Mouse (Mus musculus): ENCODE results near the gene Ralgps2.

Gene Ralgps2

GRCm38 (mm10) chr1:156891561-156891960 is 47.9 kb downstream of the Ralgps2 start:
- DNase-seq: no peak

DNA sequence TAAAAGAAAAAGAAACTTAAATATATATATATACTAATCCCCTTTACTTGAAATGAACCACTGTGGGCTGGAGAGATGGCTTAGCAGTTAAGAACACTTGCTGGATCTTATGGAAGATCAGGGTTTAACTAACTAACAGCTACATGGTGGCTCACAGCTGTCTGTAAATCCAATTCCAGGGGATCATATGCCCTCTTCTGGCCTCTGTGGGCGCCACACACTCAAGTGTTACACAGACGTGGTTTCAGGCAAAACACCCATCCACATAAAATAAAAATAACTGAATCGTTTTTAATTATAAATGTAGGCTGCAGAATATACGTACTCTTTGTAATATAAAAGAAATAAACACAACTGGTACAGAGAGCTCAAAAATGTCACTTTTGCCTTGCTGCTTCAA is 50.6 kb downstream of the Ralgps2 start:
- no peak for DNase-seq

- no peak for DNase-seq
Observed at GRCm38 (mm10) chr1:156885879-156886278, 53.5 kb downstream of the Ralgps2 start.

- DNase-seq: no peak
Observed at GRCm38 (mm10) chr1:156884782-156885181, 54.6 kb downstream of the Ralgps2 start.

- DNase-seq: no peak
Observed at GRCm38 (mm10) chr1:156870616-156871015, 68.8 kb downstream of the Ralgps2 start.

- no peak for DNase-seq
Observed at GRCm38 (mm10) chr1:156870028-156870427, 69.4 kb downstream of the Ralgps2 start.

- DNase-seq: peak; percentile 47
Observed at GRCm38 (mm10) chr1:156864240-156864639, 75.2 kb downstream of the Ralgps2 start.

GRCm38 (mm10) chr1:156863726-156864125 is 75.7 kb downstream of the Ralgps2 start:
- no peak for DNase-seq

- no peak for DNase-seq
Observed at GRCm38 (mm10) chr1:156861475-156862043, 77.9 kb downstream of the Ralgps2 start.

DNA sequence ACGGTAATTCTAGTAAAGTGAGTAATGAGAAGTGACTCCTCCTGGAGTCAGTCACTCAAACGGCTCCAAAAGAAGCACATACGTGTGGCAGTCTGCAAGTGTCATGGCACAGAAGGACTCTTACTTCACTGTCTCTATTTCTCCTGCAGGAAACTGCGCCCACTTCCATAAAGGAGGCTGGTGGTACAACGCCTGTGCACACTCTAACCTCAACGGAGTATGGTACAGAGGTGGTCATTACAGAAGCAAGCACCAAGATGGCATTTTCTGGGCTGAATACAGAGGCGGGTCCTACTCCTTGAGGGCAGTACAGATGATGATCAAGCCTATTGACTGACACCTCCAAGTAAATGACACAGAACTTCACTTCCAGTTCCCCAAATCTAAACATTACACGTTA is 79.2 kb downstream of the Ralgps2 start:
- no peak for DNase-seq

DNA sequence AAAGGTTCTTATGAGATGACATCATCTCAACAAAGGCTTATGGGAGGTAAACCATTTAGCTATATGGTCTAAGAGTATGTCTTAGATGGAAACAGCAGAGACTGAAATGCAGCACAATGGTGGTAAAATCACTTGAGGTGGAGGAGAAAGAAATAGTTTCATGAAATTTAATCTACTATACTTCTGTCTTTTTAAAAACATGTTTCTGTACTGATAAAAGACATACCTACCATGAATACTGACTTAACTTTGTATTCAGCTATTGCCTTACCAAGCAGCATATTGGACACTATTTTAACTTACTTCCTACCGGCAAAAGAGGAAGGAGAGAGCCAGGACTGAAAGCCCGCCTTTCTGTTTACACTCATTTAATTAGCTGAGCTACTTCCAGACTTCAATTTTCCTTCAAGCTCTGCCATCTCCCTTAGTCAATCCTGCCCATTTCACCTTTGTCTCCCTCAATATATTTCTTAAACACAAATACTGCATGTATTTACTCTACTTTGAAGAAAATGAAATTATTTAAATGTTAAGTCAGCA is 79.6 kb downstream of the Ralgps2 start:
- no peak for DNase-seq

- no peak for DNase-seq
Observed at GRCm38 (mm10) chr1:156859156-156859555, 80.3 kb downstream of the Ralgps2 start.

DNA sequence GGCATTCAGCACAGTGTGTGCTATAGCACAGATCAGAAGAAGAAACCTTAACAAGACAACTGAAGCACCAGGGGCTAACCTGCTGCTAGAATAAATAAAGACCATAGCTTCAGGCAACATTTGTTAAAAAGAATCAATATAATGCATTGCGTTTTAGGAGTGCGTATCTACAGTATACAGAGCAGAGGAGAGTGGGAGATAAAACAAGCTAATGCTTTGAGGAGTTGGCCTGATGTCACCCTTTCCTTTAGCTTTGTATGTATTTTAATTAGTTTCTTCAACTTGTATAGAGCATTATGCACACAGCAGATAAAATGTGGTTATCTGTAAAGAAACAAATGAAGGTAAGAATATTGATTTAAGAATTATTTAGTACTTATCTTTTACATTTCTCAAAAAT is 82.8 kb downstream of the Ralgps2 start:
- DNase-seq: no peak

GRCm38 (mm10) chr1:156854558-156854957 is 84.9 kb downstream of the Ralgps2 start:
- no peak for DNase-seq

DNA sequence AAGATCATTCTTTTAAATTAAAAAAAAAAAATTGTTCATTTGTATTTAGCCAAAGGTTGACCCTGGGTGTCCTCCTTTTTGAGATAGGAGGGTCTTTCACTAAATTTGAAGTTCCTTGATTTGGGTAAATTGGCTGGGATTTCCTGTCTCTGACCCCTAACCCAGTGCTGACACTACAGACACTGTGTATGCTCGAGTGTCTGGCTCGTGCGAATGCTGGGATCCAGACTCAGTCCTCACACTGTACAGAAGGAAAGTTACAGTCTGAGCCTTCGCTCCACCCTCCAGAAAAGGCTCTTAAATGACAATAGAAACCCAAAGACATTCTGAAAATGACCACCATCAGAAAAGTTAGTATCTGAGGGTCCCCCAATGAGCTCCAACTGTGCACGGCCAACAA is 86.6 kb downstream of the Ralgps2 start:
- no peak for DNase-seq

DNA sequence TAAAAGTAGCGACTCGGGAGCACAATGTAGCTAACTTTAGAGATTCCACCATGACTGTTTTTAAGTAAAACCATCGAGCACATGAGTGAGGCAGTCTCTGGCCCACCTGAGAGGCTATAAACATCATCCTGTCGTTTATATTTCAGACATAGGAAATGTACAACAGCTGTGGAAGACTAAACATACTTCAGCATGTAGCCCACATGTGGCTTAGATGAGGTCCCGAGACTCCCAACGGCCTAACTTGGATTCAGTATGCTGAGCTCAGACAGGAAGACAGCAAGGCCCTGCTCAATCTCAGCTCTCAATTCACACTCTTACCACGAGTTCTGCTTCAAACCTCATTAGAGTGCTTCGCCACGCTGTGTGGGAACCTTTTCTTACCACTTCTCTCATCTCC is 87.0 kb downstream of the Ralgps2 start:
- peak; percentile 14 for DNase-seq

GRCm38 (mm10) chr1:156847098-156847497 is 92.3 kb downstream of the Ralgps2 start:
- DNase-seq: no peak

DNA sequence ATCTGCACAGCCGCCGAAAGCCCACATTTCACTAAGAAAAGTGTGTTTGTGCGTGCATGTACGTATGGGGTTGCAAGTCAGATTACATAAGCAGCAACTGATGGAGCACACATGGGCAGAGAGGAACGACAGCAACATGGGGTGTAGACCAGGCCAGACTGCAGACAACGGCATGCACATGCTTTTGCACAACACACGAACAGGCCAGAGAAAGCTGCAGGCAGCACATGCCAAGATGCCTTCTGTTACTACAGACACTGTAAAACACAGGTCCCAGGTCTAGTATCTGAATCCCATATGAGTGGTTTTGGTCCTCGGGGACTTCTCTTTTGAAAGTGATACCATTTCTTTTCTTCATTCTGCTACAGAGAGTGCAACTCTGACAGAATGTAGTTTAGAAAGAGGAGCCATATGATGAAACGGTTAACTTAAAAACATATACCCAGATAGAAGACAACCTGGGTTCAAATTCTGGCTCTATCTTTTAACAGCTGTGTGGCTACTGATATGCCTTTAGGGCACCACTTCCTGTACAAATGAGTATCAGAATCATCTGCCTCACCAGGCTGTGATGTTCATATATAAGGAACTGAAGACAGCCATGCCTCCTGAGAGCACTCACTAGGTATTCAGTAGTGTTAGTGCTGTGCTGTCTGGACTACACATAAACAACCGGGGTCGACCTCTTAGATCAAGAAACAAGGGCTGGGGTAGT is 97.6 kb downstream of the Ralgps2 start:
- DNase-seq: peak; percentile 30

DNA sequence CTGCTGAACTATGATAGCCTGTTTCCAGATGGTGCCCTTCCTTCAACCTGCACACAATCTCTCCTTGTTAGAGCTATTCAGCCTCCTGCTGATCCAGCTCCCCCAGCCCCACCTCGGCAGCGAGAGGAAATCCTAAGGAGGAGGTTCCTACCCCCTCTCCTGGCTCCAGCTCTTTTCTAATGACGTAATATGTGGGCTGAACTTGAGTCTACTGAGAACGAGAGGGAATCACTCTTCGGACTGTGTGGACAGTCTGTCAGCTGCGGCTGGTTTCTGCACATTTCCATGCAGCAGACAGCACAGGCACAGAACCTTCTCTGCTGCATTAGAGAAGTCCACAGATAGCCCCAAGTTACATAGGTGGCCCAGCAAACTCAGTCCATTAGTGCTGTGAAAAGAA is 100.7 kb downstream of the Ralgps2 start:
- DNase-seq: peak; percentile 35

DNA sequence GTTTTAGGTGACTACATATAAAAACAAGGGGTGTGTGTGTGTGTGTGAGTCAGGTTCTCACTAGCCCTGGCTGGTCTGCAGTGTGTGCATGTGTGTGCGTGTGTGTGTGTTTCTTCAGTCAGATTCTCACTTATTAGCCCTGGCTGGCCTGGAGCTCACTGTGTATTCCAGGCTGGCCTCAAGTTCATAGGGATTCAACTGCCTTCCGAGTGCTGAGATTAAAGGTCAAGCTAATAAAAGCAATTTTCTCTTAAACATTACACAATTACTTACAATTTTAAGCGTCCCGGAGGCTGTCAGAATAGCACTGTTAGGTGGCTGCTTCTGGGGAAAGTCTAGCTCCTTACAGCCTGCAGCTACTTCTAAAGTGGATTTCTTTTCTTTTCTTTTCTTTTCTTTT is 101.2 kb downstream of the Ralgps2 start, which contains the start of gene Angptl1:
Gene Angptl1 (plus strand): TSS at position 386 of the 400 bp plus-strand sequence.
- no peak for DNase-seq

GRCm38 (mm10) chr1:156819236-156819635 is 120.2 kb downstream of the Ralgps2 start:
- no peak for DNase-seq

DNA sequence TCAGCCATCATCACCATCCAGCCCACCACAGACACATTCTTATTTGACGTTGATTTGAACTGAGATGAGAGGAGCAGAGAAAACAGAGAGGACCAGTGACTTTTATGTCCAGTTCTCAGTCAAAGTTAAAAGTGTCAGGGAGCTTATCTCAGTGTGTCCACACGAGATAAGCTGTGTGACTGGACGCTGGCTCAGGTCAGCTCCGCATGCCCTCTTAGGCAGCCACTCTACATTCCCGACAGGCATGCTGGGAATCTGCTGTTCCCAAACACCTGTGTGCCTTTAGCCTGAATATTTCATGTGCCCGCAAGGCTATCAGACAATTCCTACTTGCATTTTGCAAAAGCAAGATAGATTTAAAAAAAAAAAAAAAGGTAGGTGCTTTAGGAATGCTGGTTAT is 125.9 kb downstream of the Ralgps2 start:
- DNase-seq: no peak

DNA sequence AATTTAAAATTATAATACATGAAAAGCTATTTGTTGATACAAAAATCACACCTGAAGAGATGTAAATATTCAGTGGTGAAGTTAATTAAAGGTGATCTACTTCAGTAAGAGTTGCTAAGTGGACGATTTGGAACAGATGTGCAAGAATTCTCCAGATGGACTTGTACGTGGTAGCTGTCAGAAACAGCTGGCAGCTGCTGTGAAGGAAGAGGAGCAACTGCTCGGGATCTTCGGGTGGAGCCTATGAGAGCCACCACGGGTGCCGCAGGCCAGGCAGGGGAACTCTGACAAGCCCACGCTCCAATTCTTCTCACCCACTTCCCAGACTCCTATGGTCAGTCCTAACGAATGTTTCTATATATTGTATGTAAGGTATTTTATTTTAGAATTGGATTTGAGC is 126.7 kb downstream of the Ralgps2 start:
- DNase-seq: no peak

DNA sequence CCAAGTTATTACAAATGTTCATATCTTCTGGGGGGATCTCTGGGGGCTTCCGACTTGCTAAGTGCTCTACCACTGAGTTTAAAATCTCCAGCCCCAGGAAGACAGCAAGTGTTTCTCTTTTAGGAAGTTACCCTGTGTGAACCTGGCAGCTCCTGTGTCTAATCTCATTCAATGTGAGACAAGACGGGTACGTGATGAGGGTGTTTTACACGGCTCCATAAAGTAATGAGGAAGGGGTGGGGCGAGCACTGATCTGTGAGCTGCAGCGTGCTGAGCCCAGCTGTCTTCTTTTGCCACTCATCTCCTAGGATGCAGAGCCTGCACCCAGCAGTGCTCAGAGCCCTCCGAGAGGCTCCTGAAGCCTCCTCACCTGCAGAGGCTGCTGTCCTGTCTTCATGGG is 127.5 kb downstream of the Ralgps2 start:
- DNase-seq: no peak

DNA sequence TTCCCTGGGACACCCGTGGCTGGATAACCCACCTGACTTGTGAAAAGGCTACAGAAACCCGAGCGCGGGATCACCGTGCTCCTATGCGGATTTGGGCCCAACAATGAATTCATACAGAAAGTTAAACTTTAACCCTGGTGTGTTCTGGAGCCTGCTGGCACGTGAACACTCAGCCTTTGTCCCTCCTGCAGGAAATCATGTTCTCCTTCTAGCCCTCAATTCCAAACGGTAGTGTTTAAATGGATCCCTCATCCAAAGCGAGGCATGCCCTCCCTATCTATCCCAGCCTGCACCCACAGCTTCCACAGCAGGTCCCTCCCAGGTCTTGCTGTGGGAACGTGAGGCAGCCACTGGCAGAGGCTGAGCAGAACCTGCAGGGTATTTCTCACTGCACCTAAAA is 131.1 kb downstream of the Ralgps2 start:
- no peak for DNase-seq

Measured in right cerebral cortex, adult 18-20 months (tissue).